Mouse (Mus musculus) CH12.LX (cell line): ENCODE data around the gene Fam19a5. TPM values are rescaled to one million over a fixed set of nuclear protein-coding genes. Genes with fewer than 3 reads are reported as not detected.

Source experiments
- DNase-seq: peaks from one replicate; pipeline ENCODE4 v3.0.0-alpha.2; 2013; ENCODE audit errors: extremely low read depth
- H3K27ac ChIP-seq: 2 replicates; pipeline ENCODE4 v1.5.1; 2012; ENCODE audit warnings: low read depth, mild to moderate bottlenecking, control low read depth, moderate library complexity; ENCODE audit not compliant: insufficient read depth
- H3K27me3 ChIP-seq: replicated peaks from 2 replicates; pipeline ENCODE3; 2012; ENCODE audit warnings: inconsistent platforms
- H3K36me3 ChIP-seq, 2 experiments: replicated peaks in 1 of 2; 2 replicates each; pipeline versions ENCODE3 to v1.6.1; 2012; ENCODE audit warnings: inconsistent platforms in 1 of 2, low read length in 1 of 2, mild to moderate bottlenecking in 1 of 2, mixed read lengths in 1 of 2, moderate library complexity in 1 of 2; ENCODE audit not compliant: control insufficient read depth in 1 of 2, insufficient read depth in 1 of 2
- H3K4me1 ChIP-seq, 2 experiments: 2 replicates each; pipeline ENCODE4 v1.6.1; 2012; ENCODE audit warnings: inconsistent platforms in 1 of 2, moderate library complexity in 1 of 2; ENCODE audit not compliant: insufficient read depth in 2 of 2, control insufficient read depth in 1 of 2
- H3K4me2 ChIP-seq: 2 replicates; pipeline ENCODE4 v1.6.1; 2012; ENCODE audit warnings: low read depth, mild to moderate bottlenecking, control low read depth; ENCODE audit not compliant: poor library complexity, insufficient read depth, severe bottlenecking
- H3K4me3 ChIP-seq, 3 experiments: fragments of 150-350 bp in 1 of 3; sonication (generic) in 1 of 3; replicated peaks in 1 of 3; 2 replicates each; pipeline versions ENCODE3 to v1.5.1; 2011 to 2012; ENCODE audit warnings: low read depth in 2 of 3, low read length in 2 of 3, mild to moderate bottlenecking in 2 of 3, moderate library complexity in 2 of 3, control low read depth in 1 of 3, improper control_type of control experiment in 1 of 3, inconsistent platforms in 1 of 3, mixed read lengths in 1 of 3; ENCODE audit not compliant: poor library complexity in 1 of 3
- H3K79me2 ChIP-seq: replicated peaks from 2 replicates; pipeline ENCODE4 v1.6.1; 2012; ENCODE audit warnings: mild to moderate bottlenecking, moderate library complexity; ENCODE audit not compliant: control insufficient read depth, poor library complexity, insufficient read depth, severe bottlenecking; ENCODE audit errors: extremely low read depth
- H3K9ac ChIP-seq: 2 replicates; pipeline ENCODE4 v1.6.1; 2012; ENCODE audit warnings: low read depth, mild to moderate bottlenecking, control low read depth, moderate library complexity; ENCODE audit not compliant: insufficient read depth
- H3K9me3 ChIP-seq: replicated peaks from 2 replicates; pipeline ENCODE3; 2012; ENCODE audit warnings: low read length, inconsistent platforms, mixed read lengths
- CHD1 ChIP-seq: IDR thresholded peaks from 2 replicates; pipeline ENCODE4 v1.6.1; 2012; ENCODE audit warnings: low read depth, low read length, improper control_type of control experiment, inconsistent platforms
- ELF1 ChIP-seq: IDR thresholded peaks from 2 replicates; pipeline ENCODE4 v1.6.1; 2014; ENCODE audit warnings: low read depth, mild to moderate bottlenecking, inconsistent platforms, low read length, improper control_type of control experiment
- GABPA ChIP-seq: IDR thresholded peaks from 2 replicates; pipeline ENCODE4 v1.6.1; 2012; ENCODE audit warnings: low read depth, low read length, improper control_type of control experiment, inconsistent platforms; ENCODE audit not compliant: insufficient replicate concordance
- JUN ChIP-seq: IDR thresholded peaks from 2 replicates; pipeline ENCODE4 v1.6.1; 2011; ENCODE audit warnings: low read depth, mild to moderate bottlenecking, low read length, improper control_type of control experiment, moderate library complexity; ENCODE audit not compliant: insufficient read depth
- KAT2A ChIP-seq: IDR thresholded peaks from 2 replicates; pipeline ENCODE4 v1.6.1; 2012; ENCODE audit warnings: low read length, improper control_type of control experiment, inconsistent platforms; ENCODE audit not compliant: insufficient replicate concordance
- MAFK ChIP-seq: IDR thresholded peaks from 2 replicates; pipeline ENCODE4 v1.6.1; 2011; ENCODE audit warnings: low read length, improper control_type of control experiment; ENCODE audit not compliant: insufficient replicate concordance
- MAX ChIP-seq: IDR thresholded peaks from 2 replicates; pipeline ENCODE4 v1.6.1; 2011; ENCODE audit warnings: low read length, improper control_type of control experiment
- MXI1 ChIP-seq: IDR thresholded peaks from 2 replicates; pipeline ENCODE4 v1.6.1; 2011; ENCODE audit warnings: mild to moderate bottlenecking, low read depth, low read length, improper control_type of control experiment
- NELFE ChIP-seq: IDR thresholded peaks from 2 replicates; pipeline ENCODE4 v1.6.1; 2011; ENCODE audit warnings: low read depth, low read length, improper control_type of control experiment
- NRF1 ChIP-seq: IDR thresholded peaks from 2 replicates; pipeline ENCODE4 v1.6.1; 2014; ENCODE audit warnings: low read depth, mild to moderate bottlenecking, inconsistent platforms, low read length, improper control_type of control experiment, moderate library complexity
- POLR2A ChIP-seq: IDR thresholded peaks from 2 replicates; pipeline ENCODE4 v1.6.1; 2011; ENCODE audit warnings: low read depth, mild to moderate bottlenecking, improper control_type of control experiment, low read length
- POLR2AphosphoS2 ChIP-seq: IDR thresholded peaks from 2 replicates; pipeline ENCODE4 v1.6.1; 2011; ENCODE audit warnings: low read depth, low read length, improper control_type of control experiment
- TCF12 ChIP-seq: IDR thresholded peaks from 2 replicates; pipeline ENCODE4 v1.6.1; 2014; ENCODE audit warnings: low read depth, mild to moderate bottlenecking, inconsistent platforms, low read length, improper control_type of control experiment
- USF2 ChIP-seq: conservative IDR thresholded peaks from 2 replicates; pipeline ENCODE4 v1.6.1; 2011; ENCODE audit warnings: low read depth, low read length, improper control_type of control experiment
- ZMIZ1 ChIP-seq: IDR thresholded peaks from 2 replicates; pipeline ENCODE4 v1.6.1; 2012; ENCODE audit warnings: low read depth, mild to moderate bottlenecking, inconsistent platforms, low read length, improper control_type of control experiment
- ZNF384 ChIP-seq: IDR thresholded peaks from 2 replicates; pipeline ENCODE4 v1.6.1; 2012; ENCODE audit warnings: low read depth, low read length, improper control_type of control experiment, inconsistent platforms
- dilution Hi-C: fragments of 300-500 bp; cut with MboI; formaldehyde crosslinking; loops from 2 replicates; pipeline ENCODE4 v1.14.3; 2020; ENCODE audit warnings: low sequenced_read_pairs; ENCODE audit not compliant: extremely low pct_unique_long_range_greater_than_20kb, extremely low pct_ligation_motif_present
- in situ Hi-C: fragments of 300-500 bp; cut with MboI; formaldehyde crosslinking; loops from 3 replicates; pipeline ENCODE4 v1.14.3; 2019; ENCODE audit warnings: low sequenced_read_pairs, low pct_ligation_motif_present, low pct_unique_long_range_greater_than_20kb, mixed read lengths
- polyA plus RNA-seq: library from polyadenylated mRNA; unstranded; fragments of >175 nt; gene quantifications from 2 replicates; pipeline ENCODE4 v1.2.1, GENCODE M21; 2012; ENCODE audit warnings: low read depth; ENCODE audit not compliant: insufficient read length
- total RNA-seq, 2 experiments: library from RNA; depleted of rRNA; stranded (reverse); fragments of 300-350 nt in 1 of 2; fragments of >200 nt in 1 of 2; gene quantifications; 2 replicates each; pipeline ENCODE4 v1.2.3; 2012 to 2014

Fam19a5 gene
- total and polyA plus RNA-seq, 3 experiments: not detected

DNA sequence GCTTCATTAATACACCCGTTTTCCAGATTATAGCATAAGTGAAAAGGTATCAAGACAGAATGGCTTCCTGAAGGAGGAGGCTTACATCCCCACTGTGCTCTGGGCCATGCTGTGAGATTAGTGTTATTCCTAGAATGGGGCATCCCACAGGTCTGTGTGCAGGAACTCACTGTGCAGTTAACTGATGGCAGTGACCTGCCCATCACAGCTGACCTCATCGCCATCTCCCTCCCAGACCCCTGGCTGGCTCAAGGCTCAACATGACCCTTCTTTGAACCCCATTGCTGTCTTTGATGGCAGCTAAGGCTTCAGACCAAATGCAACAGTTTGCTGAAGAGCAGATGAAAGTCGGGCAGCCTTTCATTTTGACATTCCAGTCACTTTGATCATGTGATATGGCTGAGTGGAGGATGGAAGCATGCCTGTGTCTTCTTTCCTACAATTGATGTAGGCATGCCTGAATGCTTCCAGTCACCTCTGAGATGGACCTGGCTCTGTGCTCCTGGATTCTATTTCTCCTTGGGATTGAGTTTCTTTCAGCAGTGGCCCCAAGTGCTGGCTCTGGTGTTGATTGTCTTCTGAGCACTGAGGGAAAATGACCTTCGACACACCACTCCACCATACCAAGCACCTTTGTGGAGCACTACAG lies 148.9 kb downstream of the Fam19a5 start:
- no peaks in the 10 kb centered on the region for H3K36me3 ChIP-seq
- H3K9me3 ChIP-seq: peaks cover 97% of the 10 kb centered on the region
- dilution Hi-C loops: no loop called here
- H3K27me3 ChIP-seq: no peaks in the 10 kb centered on the region
- H3K4me2 ChIP-seq: no peak overlapping the region
- H3K9ac ChIP-seq: no peak overlapping the region
- no peaks in the 10 kb centered on the region for H3K79me2 ChIP-seq
- H3K27ac ChIP-seq: no peak overlapping the region
- H3K4me3 ChIP-seq: no peak overlapping the region
- no peaks in the 10 kb centered on the region for H3K4me1 ChIP-seq
- in situ Hi-C loops: no loop called here
- no peak for DNase-seq
- no peak for TF ChIP-seq JUN
- no peak for TF ChIP-seq POLR2A
- no peak for TF ChIP-seq NRF1
- TF ChIP-seq TCF12: no peak
- TF ChIP-seq MAX: no peak
- TF ChIP-seq MAFK: no peak
- TF ChIP-seq POLR2AphosphoS2: no peak
- TF ChIP-seq, all 38 proteins: peak for 0

DNA sequence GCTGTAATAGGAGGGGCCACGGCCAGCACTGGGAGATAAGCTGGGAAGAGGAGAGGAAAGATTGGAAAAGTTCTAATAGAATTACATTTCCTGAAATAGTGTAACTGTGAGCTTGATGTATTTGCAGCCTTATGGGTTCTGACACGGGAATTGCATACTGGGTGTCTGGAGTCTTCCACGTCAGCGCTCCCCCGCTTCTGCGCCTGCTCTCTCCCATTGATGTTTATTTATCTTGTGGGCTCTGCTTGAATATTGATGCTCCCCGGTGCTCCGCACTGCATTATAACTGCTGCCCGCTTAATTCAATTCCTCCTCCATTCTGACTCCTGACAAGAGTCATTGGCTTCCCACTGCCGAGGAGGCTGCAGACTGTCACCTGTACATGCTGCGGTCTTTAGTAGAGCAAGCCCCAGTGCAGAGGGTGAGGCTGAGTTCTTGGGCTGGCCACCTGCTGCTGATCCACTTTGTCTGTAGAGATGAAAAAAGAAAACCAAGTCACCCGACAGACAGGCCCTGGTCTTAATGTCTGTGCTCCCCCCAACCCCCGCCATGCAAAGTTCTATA lies 153.4 kb downstream of the Fam19a5 start:
- H3K27ac ChIP-seq: no peak overlapping the region
- no peak overlapping the region for H3K4me3 ChIP-seq
- no peaks in the 10 kb centered on the region for H3K4me1 ChIP-seq
- TF ChIP-seq GABPA (no peak), USF2 (no peak), MAFK (no peak), NELFE (no peak), TCF12 (no peak), ZNF384 (no peak), ELF1 (no peak), KAT2A (no peak), CHD1 (no peak), ZMIZ1 (no peak), MXI1 (no peak)
- no peak overlapping the region for H3K4me2 ChIP-seq
- H3K27me3 ChIP-seq: no peaks in the 10 kb centered on the region
- H3K36me3 ChIP-seq: no peaks in the 10 kb centered on the region
- H3K9me3 ChIP-seq: peaks cover 97% of the 10 kb centered on the region
- no peaks in the 10 kb centered on the region for H3K79me2 ChIP-seq
- in situ Hi-C loops (no loop called here), dilution Hi-C loops (no loop called here)
- no peak for DNase-seq
- H3K9ac ChIP-seq: no peak overlapping the region
